Mouse (Mus musculus): ENCODE measurements around the gene Ppid.
A peak's percentile ranks its signal among the peaks of the same experiment; 100 is the strongest.

Ppid gene

DNA sequence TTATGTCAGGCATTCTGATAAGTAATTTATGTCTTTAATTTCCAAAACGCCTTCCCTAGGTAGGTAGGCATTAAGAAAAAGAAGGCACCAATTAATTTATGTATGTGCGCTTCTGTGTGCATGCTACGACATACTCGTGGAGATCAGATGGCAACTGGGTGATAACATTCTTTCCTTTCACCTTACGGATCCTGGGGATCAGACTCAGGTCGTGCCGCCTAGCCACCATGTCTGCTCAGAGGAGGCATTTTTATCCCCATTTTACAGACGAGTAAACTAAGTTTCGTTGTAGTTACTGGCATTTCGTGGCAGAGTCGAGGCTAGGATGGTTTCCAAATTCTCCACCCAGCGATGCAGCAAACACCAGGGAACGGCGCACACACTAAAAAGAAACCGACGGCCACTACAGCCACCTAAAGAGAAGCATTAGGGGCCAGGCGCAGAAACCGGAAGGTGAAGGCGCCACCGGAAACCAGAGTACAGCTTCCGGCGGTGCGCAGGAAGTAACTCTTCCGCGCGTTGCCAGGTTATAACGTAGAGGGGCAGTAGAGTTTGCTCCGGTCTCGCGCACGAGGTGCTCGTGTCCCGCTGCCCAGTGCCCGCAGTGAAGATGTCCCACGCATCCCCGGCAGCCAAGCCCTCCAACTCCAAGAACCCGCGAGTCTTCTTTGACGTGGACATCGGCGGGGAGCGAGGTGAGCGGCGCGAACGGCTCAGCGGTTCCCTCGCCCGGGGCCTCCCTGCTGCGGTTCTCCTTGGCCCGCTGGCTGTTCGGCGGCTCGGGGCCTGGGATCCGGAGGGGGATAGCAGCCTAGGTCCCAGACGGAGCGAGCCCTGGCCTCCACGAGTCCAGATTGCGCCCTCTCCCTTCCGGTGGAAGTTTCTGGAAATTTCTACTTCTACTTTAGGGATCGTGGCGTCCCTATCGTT lies at the start of gene Ppid:
Gene Ppid (plus strand): TSS at position 480 of the 930 bp plus-strand sequence.
- DNase-seq: peak; percentile 69 to 75

GRCm38 (mm10) chr3:79542585-79542984 lies 48.6 kb upstream of the Ppid start:
- DNase-seq: no peak

GRCm38 (mm10) chr3:79548681-79549437 lies 42.3 kb upstream of the Ppid start:
- DNase-seq: no peak

- DNase-seq: no peak
Measured at GRCm38 (mm10) chr3:79549751-79550393, 41.3 kb upstream of the Ppid start.

DNA sequence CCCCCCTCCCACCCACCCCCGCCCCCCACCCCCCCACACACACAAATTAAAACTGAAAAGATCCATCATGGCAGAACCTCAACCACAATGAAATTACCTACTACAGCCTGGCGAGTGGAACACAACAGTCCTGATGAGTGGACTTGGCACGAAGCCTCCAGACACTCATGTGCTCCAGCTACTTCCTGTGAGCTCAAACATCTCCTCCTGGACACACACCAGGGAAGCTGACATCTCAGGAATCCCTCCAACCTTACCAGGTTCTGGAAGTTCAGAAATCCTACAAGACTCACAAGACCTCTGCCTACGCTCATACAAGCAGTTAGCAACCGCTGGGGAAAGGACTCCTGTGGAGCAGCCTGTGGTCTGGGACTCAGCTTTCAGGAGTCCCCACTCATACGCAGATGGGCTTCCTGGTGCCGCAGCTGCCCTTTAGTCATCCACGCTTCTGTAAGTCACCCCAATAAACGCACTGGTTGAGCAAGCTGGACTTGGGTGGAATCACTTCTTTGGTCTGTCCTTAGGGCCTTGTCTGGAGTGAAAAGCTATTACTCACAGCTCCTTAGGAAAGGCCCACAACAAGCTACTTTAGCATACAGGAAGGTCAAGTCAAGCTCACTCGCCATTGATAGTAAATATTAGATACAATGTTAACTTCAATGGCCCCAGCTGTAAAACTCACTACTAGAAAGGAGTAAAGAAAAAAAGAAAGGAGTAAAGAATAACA lies 39.2 kb upstream of the Ppid start:
- no peak for DNase-seq

DNA sequence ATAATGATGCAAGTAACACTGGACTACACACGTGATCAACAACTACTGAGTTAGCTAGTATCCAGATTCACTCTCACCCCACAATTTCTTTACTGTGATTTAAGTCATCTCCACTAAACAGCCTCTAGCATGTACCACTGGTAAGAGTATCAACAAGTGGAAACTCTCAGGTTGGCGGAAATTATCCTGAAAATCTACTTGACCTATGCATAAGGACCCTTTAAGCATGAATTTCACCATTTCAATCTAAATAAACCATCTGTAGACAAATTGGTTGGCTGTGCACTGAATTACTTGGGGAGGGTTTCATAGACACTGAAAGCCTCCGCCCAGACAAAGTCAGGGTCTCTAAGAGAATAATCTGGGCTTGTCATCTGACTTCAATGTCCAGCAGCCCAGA lies 37.4 kb upstream of the Ppid start:
- DNase-seq: no peak

- no peak for DNase-seq
Measured at GRCm38 (mm10) chr3:79555061-79555460, 36.1 kb upstream of the Ppid start.

DNA sequence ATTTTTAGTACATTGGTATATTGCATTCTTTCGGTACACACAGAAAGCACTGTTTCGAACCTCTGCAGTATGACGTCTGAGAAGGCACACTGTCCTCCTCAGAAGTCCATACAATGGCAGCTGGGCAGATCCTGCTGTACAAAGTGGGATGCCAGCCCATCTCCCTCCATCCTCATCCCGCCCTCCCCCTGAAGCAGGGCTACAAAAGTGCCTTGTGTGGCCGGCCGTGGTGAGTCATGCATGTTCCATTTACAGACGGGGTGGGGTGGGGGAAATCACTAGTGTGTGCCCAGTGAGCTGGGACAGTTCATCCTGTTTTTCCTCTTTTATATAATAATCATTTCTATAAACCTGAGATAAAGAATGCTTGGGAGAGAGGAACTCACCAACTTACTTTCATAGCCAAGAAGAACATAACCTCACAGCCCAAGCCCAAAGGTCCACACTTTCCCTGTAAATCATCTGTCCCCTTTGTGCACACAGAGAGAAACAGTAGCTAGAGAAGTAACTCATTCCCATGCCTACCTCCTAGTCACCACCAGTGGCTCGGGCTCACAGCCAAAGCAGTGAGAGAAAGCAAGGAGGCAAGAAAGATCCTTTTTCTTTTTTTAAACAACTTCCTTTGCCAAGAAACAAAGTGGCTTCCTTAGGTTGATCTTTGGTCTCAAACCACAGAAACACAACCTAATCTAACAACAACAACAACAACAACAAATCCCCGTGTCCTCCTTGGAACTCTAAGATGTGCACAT lies 31.9 kb upstream of the Ppid start:
- DNase-seq: no peak

DNA sequence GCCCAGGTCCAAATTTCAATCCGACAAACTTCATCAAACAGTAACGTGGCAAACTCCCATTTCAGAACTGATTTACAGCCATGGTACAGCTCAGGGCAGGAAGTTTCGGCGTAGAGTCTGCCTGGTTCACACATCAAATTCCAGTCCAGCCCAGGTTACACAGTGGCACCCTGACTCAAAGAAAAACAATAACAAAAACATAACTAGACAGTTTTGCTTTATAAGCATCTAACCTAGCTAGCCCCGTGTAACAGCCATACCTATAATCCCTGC lies 31.4 kb upstream of the Ppid start:
- DNase-seq: no peak

DNA sequence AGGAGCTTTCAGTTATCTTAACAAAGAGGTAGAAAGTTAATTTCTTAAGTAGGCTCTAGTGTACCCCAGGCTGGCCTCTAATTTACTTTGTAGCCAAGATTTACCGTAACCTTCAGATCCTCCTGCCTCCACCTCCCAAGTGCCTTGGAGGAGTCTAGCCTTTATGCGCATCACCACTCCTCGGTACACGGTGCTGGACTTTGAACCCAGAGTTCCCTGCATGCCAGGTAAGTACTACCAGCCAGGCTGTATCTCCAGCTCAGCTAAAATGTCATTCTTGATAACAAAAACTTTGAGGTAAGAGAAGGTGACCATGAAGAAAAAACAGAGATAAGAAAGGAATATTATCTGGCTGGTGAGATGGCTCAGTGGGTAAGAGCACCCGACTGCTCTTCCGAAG lies 30.6 kb upstream of the Ppid start:
- no peak for DNase-seq

DNA sequence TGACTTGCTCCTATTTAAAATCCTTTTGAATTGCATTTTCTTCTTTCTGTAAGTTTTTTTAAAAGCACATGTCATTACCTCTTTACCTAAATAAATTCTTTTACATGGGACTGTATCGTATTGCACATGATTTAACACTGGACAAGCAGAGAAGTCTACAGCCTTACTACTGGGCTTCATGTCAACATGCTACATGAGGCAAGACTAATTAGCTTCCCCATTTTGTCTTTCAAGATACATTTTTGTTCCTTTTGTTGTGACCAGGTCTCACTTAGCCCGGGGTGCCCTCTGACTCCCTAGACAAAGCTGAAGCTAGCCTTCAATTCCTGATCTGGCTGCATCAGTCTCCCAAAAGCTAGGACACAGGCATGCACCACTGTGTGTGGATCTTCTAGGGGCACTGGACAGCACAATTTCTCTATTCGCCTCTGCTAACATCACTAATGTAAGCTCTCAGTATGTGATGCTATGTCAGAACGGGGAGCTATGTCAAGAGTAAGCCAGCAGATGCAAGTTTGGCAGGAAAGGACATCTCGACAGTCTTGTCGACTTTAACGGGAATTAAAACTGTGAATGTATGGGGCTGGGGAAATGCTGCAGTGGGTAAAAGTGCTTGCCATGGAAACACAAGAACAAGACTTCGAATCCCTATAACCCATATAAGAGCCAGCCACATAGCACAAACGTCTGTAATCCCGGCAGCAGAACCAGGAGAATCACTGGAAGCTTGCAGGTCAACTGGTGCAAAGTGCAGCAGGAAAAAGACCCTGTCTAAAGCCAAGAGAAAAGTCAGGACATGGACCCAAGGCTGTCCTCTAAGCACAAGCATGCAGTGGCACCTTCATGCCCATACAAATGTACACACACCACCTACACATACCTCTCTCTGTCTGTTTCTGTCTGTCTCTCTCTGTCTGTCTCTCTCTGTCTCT lies 29.1 kb upstream of the Ppid start:
- no peak for DNase-seq

- no peak for DNase-seq
Measured at GRCm38 (mm10) chr3:79563511-79563910, 27.6 kb upstream of the Ppid start.

- DNase-seq: no peak
Measured at GRCm38 (mm10) chr3:79564875-79565606, 26.1 kb upstream of the Ppid start.

- peak; percentile 15 to 51 for DNase-seq
Measured at GRCm38 (mm10) chr3:79566716-79567691, 24.1 kb upstream of the Ppid start.

DNA sequence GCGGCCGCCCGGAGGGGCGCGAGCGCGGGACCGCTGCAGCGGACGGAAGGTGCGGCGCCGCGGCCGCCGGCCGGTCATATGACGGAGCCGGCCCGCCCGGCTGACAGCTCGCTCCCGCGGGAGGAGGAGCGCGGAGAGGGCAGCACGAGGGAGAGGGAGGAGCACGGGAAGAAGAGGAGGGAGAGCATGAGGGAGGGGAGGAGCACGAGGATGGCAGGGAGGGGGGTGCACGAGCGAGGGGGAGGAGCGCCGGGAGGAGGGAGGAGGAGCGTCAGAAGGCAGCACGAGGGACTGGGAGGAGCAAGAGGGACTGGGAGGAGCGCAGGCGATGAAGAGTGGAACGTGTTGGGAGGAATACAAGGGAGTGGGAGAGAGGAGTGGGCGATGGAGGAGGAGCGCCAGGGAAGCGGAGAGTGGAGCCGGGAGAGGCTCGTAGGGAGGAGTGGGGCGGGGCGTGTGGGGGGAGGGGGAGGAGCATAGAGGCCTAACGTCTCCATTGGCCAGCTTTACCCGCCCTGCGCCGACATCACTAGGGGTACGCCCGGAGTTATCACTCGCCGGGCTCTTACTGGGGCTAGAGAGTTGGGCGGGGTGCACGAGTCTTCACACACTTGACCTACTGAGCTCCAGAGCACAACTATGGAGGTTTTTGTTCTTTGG lies 23.3 kb upstream of the Ppid start, which contains the start of gene Fnip2:
Gene Fnip2 (minus strand): TSS at position 94 of the 660 bp plus-strand sequence.
- DNase-seq: peak; percentile 82

- DNase-seq: no peak
Measured at GRCm38 (mm10) chr3:79568629-79569350, 22.4 kb upstream of the Ppid start.

DNA sequence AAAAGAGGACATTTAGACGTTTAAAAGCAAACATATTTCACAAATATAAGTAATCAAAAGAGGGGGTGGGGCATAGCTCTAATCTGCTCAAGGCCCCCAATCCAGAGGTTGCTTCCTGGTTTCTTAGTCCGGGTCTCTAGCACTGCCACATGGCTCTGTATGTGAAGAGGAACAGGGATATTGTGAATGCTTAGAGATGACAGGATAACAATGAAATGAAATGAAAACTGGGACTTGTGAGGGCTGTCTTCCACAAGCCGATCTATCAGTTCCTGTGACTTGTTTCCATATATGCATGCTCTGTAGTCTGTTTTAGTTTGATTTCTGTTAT lies 21.8 kb upstream of the Ppid start:
- DNase-seq: no peak

DNA sequence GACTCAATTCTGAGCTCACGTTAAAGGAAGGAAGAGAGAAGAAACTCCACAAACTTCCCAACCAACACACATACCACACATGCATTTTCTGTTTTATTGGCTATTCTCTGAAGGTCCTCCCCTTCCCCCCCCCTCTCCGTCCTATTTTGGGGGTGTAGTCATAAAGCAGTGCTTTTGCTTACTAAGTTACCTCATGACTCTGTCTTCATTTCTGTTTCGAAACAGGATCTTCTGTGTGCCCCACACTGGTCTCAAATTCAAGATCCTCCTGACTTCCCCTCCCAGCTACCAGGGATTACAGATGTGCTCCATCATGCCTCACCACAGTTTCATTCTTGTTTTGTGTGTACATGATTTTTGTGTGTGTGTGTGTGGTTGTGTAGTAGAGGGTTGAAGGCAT lies 18.7 kb upstream of the Ppid start:
- no peak for DNase-seq
